Mouse (Mus musculus): Measurements from ENCODE around the gene Inca1.

The Inca1 gene

GRCm38 (mm10) chr11:70699722-70700556 lies at the start of gene Inca1, which contains the start of gene Kif1c:
Gene Inca1 (minus strand): TSS chr11:70700155.
Gene Kif1c (plus strand): TSS chr11:70700548.
- DNase-seq (ENCODE audit: extremely low read depth, low read depth): peak; percentile 65

GRCm38 (mm10) chr11:70747876-70748545 lies 48.1 kb upstream of the Inca1 start:
- DNase-seq (ENCODE audit: extremely low read depth, low read depth): no peak

- DNase-seq (ENCODE audit: extremely low read depth, low read depth): no peak
These were observed 45.7 kb upstream of the Inca1 start for GRCm38 (mm10) chr11:70745636-70746035.

- DNase-seq (ENCODE audit: extremely low read depth, low read depth): no peak
These were observed 42.9 kb upstream of the Inca1 start for GRCm38 (mm10) chr11:70742581-70743459.

- no peak for DNase-seq (ENCODE audit: extremely low read depth, low read depth)
These were observed 42.2 kb upstream of the Inca1 start for GRCm38 (mm10) chr11:70742117-70742516.

- no peak for DNase-seq (ENCODE audit: extremely low read depth, low read depth)
These were observed 41.6 kb upstream of the Inca1 start for GRCm38 (mm10) chr11:70741603-70742002.

- DNase-seq (ENCODE audit: extremely low read depth, low read depth): peak; percentile 36
These were observed 37.8 kb upstream of the Inca1 start for GRCm38 (mm10) chr11:70737749-70738148.

GRCm38 (mm10) chr11:70733256-70733655 lies 33.3 kb upstream of the Inca1 start:
- DNase-seq (ENCODE audit: extremely low read depth, low read depth): no peak

GRCm38 (mm10) chr11:70731178-70731577 lies 31.2 kb upstream of the Inca1 start:
- no peak for DNase-seq (ENCODE audit: extremely low read depth, low read depth)

- DNase-seq (ENCODE audit: extremely low read depth, low read depth): no peak
These were observed 30.6 kb upstream of the Inca1 start for GRCm38 (mm10) chr11:70730427-70731038.

GRCm38 (mm10) chr11:70727385-70727784 lies 27.4 kb upstream of the Inca1 start:
- DNase-seq (ENCODE audit: extremely low read depth, low read depth): no peak

GRCm38 (mm10) chr11:70726585-70726984 lies 26.6 kb upstream of the Inca1 start:
- DNase-seq (ENCODE audit: extremely low read depth, low read depth): no peak

- no peak for DNase-seq (ENCODE audit: extremely low read depth, low read depth)
These were observed 24.8 kb upstream of the Inca1 start for GRCm38 (mm10) chr11:70724706-70725105.

- no peak for DNase-seq (ENCODE audit: extremely low read depth, low read depth)
These were observed 21.1 kb upstream of the Inca1 start for GRCm38 (mm10) chr11:70721072-70721471.

GRCm38 (mm10) chr11:70720567-70720966 lies 20.6 kb upstream of the Inca1 start:
- peak; percentile 80 for DNase-seq (ENCODE audit: extremely low read depth, low read depth)

- DNase-seq (ENCODE audit: extremely low read depth, low read depth): no peak
These were observed 18.5 kb upstream of the Inca1 start for GRCm38 (mm10) chr11:70718481-70718880.

- no peak for DNase-seq (ENCODE audit: extremely low read depth, low read depth)
These were observed 15.9 kb upstream of the Inca1 start for GRCm38 (mm10) chr11:70715832-70716231.

GRCm38 (mm10) chr11:70713222-70713621 lies 13.3 kb upstream of the Inca1 start:
- no peak for DNase-seq (ENCODE audit: extremely low read depth, low read depth)

- DNase-seq (ENCODE audit: extremely low read depth, low read depth): no peak
These were observed 11.1 kb upstream of the Inca1 start for GRCm38 (mm10) chr11:70711026-70711425.

- DNase-seq (ENCODE audit: extremely low read depth, low read depth): no peak
These were observed 6.2 kb upstream of the Inca1 start for GRCm38 (mm10) chr11:70706127-70706526.

GRCm38 (mm10) chr11:70702781-70703180 lies 2.8 kb upstream of the Inca1 start:
- DNase-seq (ENCODE audit: extremely low read depth, low read depth): no peak

Measured in MEL-GATA-1-ER (cell line).